Mouse (Mus musculus): ENCODE results near the gene Rad17. TPM values are rescaled to one million over a fixed set of nuclear protein-coding genes. Genes with fewer than 3 reads are reported as not detected.
A peak's percentile ranks its signal among the peaks of the same experiment; 100 is the strongest.

Gene Rad17
- polyA plus RNA-seq, 1 experiment from 2014 or later: 24.3 TPM

- POLR2A ChIA-PET: interaction anchor here (0.7 to 1.0 kb wide), 2 partner anchors 12 to 42 kb away, joined by 3 to 4 read pairs; no protein-coding TSS in a partner anchor
- in situ Hi-C loops (cut with MboI; ENCODE audit: low pct_unique_long_range_greater_than_20kb): no loop called here
- no peak for TF ChIP-seq CTCF (IDR thresholded peaks at IDR 0.05)
Measured at GRCm38 (mm10) chr13:100595552-100595885, 55.3 kb downstream of the Rad17 start.

GRCm38 (mm10) chr13:100594838-100595551, 55.9 kb downstream of the Rad17 start:
- TF ChIP-seq CTCF (IDR thresholded peaks at IDR 0.05): no peak
- H3K27me3 ChIP-seq: no peaks in the 10 kb centered on the region
- ChIA-PET POLR2A (interaction anchor here (0.6 to 1.0 kb wide), 4 partner anchors 12 to 70 kb away, joined by 3 to 5 read pairs (median 4); no protein-coding TSS in a partner anchor), CTCF (interaction anchor here (0.9 kb wide), 1 partner anchor 10 kb away, joined by 4 read pairs; no protein-coding TSS in a partner anchor)
- in situ Hi-C loops (cut with MboI; ENCODE audit: low pct_unique_long_range_greater_than_20kb): no loop called here
- ATAC-seq: no peak
- DNase-seq (ENCODE audit: low read depth, low spot score): no peak

More at GRCm38 (mm10) chr13:100595552-100595885, 55.3 kb downstream of the Rad17 start:
- no peak for DNase-seq (ENCODE audit: low read depth, low spot score)
- CTCF ChIA-PET: no interaction called here
- no peak for ATAC-seq
- no peaks in the 10 kb centered on the region for H3K27me3 ChIP-seq

- in situ Hi-C loops (cut with MboI; ENCODE audit: low pct_unique_long_range_greater_than_20kb): no loop called here
- ChIA-PET POLR2A (interaction anchor here (0.6 to 1.0 kb wide), 3 partner anchors 11 to 69 kb away, joined by 3 to 5 read pairs (median 3); no protein-coding TSS in a partner anchor), CTCF (interaction anchor here (0.9 kb wide), 1 partner anchor 9 kb away, joined by 4 read pairs; no protein-coding TSS in a partner anchor)
- ATAC-seq (no peak), DNase-seq (ENCODE audit: low read depth, low spot score) (no peak)
- H3K27me3 ChIP-seq: no peaks in the 10 kb centered on the region
- no peak for TF ChIP-seq CTCF (IDR thresholded peaks at IDR 0.05)
Measured at GRCm38 (mm10) chr13:100594041-100594792, 56.6 kb downstream of the Rad17 start.

- TF ChIP-seq CTCF (IDR thresholded peaks at IDR 0.05): no peak
- ChIA-PET POLR2A (no interaction called here), CTCF (no interaction called here)
- H3K27me3 ChIP-seq: no peaks in the 10 kb centered on the region
- ATAC-seq: no peak
- no peak for DNase-seq (ENCODE audit: low read depth, low spot score)
- in situ Hi-C loops (cut with MboI; ENCODE audit: low pct_unique_long_range_greater_than_20kb): no loop called here
Measured at GRCm38 (mm10) chr13:100588646-100589045, 62.2 kb downstream of the Rad17 start.

GRCm38 (mm10) chr13:100582144-100582543, 68.7 kb downstream of the Rad17 start:
- POLR2A ChIA-PET: interaction anchor here (1.9 kb wide), 1 partner anchor 12 kb away, joined by 5 read pairs; no protein-coding TSS in a partner anchor
- ATAC-seq: peak; percentile 21

GRCm38 (mm10) chr13:100581701-100582100, 69.2 kb downstream of the Rad17 start:
- TF ChIP-seq CTCF (IDR thresholded peaks at IDR 0.05): no peak
- H3K27me3 ChIP-seq: no peaks in the 10 kb centered on the region
- DNase-seq (ENCODE audit: low read depth, low spot score): peak; percentile 62
- ATAC-seq: peak; percentile 44
- CTCF ChIA-PET: interaction anchor here (0.7 kb wide), 1 partner anchor 68 kb away, joined by 3 read pairs; no protein-coding TSS in a partner anchor
- in situ Hi-C loops (cut with MboI; ENCODE audit: low pct_unique_long_range_greater_than_20kb): no loop called here
- POLR2A ChIA-PET: interaction anchor here (1.0 to 1.9 kb wide), 2 partner anchors 13 to 90 kb away, joined by 3 to 5 read pairs; no protein-coding TSS in a partner anchor

More at GRCm38 (mm10) chr13:100582144-100582543, 68.7 kb downstream of the Rad17 start:
- CTCF ChIA-PET: interaction anchor here (0.7 kb wide), 1 partner anchor 69 kb away, joined by 3 read pairs; no protein-coding TSS in a partner anchor
- in situ Hi-C loops (cut with MboI; ENCODE audit: low pct_unique_long_range_greater_than_20kb): no loop called here
- TF ChIP-seq CTCF (IDR thresholded peaks at IDR 0.05): no peak
- no peaks in the 10 kb centered on the region for H3K27me3 ChIP-seq
- DNase-seq (ENCODE audit: low read depth, low spot score): no peak

- ATAC-seq (no peak), DNase-seq (ENCODE audit: low read depth, low spot score) (no peak)
- CTCF ChIA-PET: interaction anchor here (0.8 kb wide), 1 partner anchor 88 kb away, joined by 3 read pairs; no protein-coding TSS in a partner anchor
- TF ChIP-seq CTCF (IDR thresholded peaks at IDR 0.05): peak; percentile 38
- no peaks in the 10 kb centered on the region for H3K27me3 ChIP-seq
- POLR2A ChIA-PET: no interaction called here
- in situ Hi-C loops (cut with MboI; ENCODE audit: low pct_unique_long_range_greater_than_20kb): no loop called here
Measured at GRCm38 (mm10) chr13:100579951-100580350, 70.9 kb downstream of the Rad17 start.

- POLR2A ChIA-PET: no interaction called here
- CTCF ChIA-PET: interaction anchor here (0.8 kb wide), 1 partner anchor 88 kb away, joined by 3 read pairs; no protein-coding TSS in a partner anchor
- in situ Hi-C loops (cut with MboI; ENCODE audit: low pct_unique_long_range_greater_than_20kb): no loop called here
- ATAC-seq: no peak
- no peak for DNase-seq (ENCODE audit: low read depth, low spot score)
- no peaks in the 10 kb centered on the region for H3K27me3 ChIP-seq
- TF ChIP-seq CTCF (IDR thresholded peaks at IDR 0.05): no peak
Measured at GRCm38 (mm10) chr13:100579220-100579619, 71.6 kb downstream of the Rad17 start.

GRCm38 (mm10) chr13:100575950-100576349, 74.9 kb downstream of the Rad17 start:
- in situ Hi-C loops (cut with MboI; ENCODE audit: low pct_unique_long_range_greater_than_20kb): no loop called here
- ChIA-PET POLR2A (no interaction called here), CTCF (interaction anchor here (0.6 kb wide), 1 partner anchor 29 kb away, joined by 3 read pairs; no protein-coding TSS in a partner anchor)
- ATAC-seq (no peak), DNase-seq (ENCODE audit: low read depth, low spot score) (no peak)
- no peak for TF ChIP-seq CTCF (IDR thresholded peaks at IDR 0.05)
- no peaks in the 10 kb centered on the region for H3K27me3 ChIP-seq

GRCm38 (mm10) chr13:100570713-100571112, 80.1 kb downstream of the Rad17 start:
- POLR2A ChIA-PET: no interaction called here
- CTCF ChIA-PET: no interaction called here
- no peak for TF ChIP-seq CTCF (IDR thresholded peaks at IDR 0.05)
- peaks cover 7% of the 10 kb centered on the region for H3K27me3 ChIP-seq
- no peak for ATAC-seq
- no peak for DNase-seq (ENCODE audit: low read depth, low spot score)
- in situ Hi-C loops (cut with MboI; ENCODE audit: low pct_unique_long_range_greater_than_20kb): no loop called here

Data from Patski (cell line).